Mouse (Mus musculus): ENCODE measurements around the gene Osbpl7.

- no peak for TF ChIP-seq MAFK (IDR thresholded peaks at IDR 0.05; ENCODE audit: insufficient read depth, low read depth, low read length)
- TF ChIP-seq ZC3H11A (IDR thresholded peaks at IDR 0.05; ENCODE audit: borderline replicate concordance, low read depth, low read length): no peak
- no peak for TF ChIP-seq ZNF384 (IDR thresholded peaks at IDR 0.05; ENCODE audit: low read depth, low read length)
- TF ChIP-seq CHD2 (IDR thresholded peaks at IDR 0.05; ENCODE audit: low read depth, low read length): no peak
Measured at GRCm38 (mm10) chr11:97103163-97104090, 53.0 kb downstream of the Osbpl7 start.
